Mouse (Mus musculus) embryonic facial prominence, embryonic 11.5 days (tissue): ENCODE data around the gene Inpp4b. TPM values are rescaled to one million over a fixed set of nuclear protein-coding genes. Genes with fewer than 3 reads are reported as not detected.

Source experiments
- ATAC-seq: fragments of 200-750 bp; cut with Nextera tagmentation; replicated peaks from 2 replicates; pipeline ENCODE4 v1.8.0; 2017; ENCODE audit warnings: low read depth; ENCODE audit not compliant: insufficient number of reproducible peaks, low FRiP score, low TSS enrichment
- DNase-seq: peaks from one replicate; pipeline ENCODE4 v3.0.0-alpha.2; 2015; ENCODE audit warnings: low spot score
- H3K27ac ChIP-seq: fragments of 300-500 bp; sonication (generic); replicated peaks from 2 replicates; pipeline ENCODE4 v1.5.1; 2014; ENCODE audit warnings: mild to moderate bottlenecking, low read depth, low read length, control low read depth
- H3K27me3 ChIP-seq: fragments of 300-500 bp; sonication (generic); 2 replicates; pipeline ENCODE4 v1.6.1; 2014; ENCODE audit warnings: mild to moderate bottlenecking, low read length, moderate library complexity, mixed read lengths; ENCODE audit not compliant: control insufficient read depth, insufficient read depth
- H3K36me3 ChIP-seq: fragments of 300-500 bp; sonication (generic); replicated peaks from 2 replicates; pipeline ENCODE4 v1.6.1; 2014; ENCODE audit warnings: low read depth, mild to moderate bottlenecking, low read length, moderate library complexity, mixed read lengths; ENCODE audit not compliant: control insufficient read depth, insufficient read depth
- H3K4me1 ChIP-seq: fragments of 300-500 bp; sonication (generic); 2 replicates; pipeline ENCODE4 v1.6.1; 2014; ENCODE audit warnings: low read length, mixed read lengths; ENCODE audit not compliant: control insufficient read depth, insufficient read depth
- H3K4me2 ChIP-seq: fragments of 300-500 bp; sonication (generic); 2 replicates; pipeline ENCODE4 v1.6.1; 2014; ENCODE audit warnings: low read depth, mild to moderate bottlenecking, control low read depth, low read length, moderate library complexity
- H3K4me3 ChIP-seq: fragments of 300-500 bp; sonication (generic); 2 replicates; pipeline ENCODE4 v1.5.1; 2014; ENCODE audit warnings: low read depth, low read length, control low read depth
- H3K9ac ChIP-seq: fragments of 300-500 bp; sonication (generic); replicated peaks from 2 replicates; pipeline ENCODE4 v1.6.1; 2014; ENCODE audit warnings: mild to moderate bottlenecking, control low read depth, low read length
- H3K9me3 ChIP-seq: fragments of 300-500 bp; sonication (generic); replicated peaks from 2 replicates; pipeline ENCODE4 v1.6.1; 2016; ENCODE audit warnings: mild to moderate bottlenecking, low read length, inconsistent platforms, mixed read lengths; ENCODE audit not compliant: control insufficient read depth
- WGBS: fragments of 180-500 bp; shearing (Covaris S2); extraction: QIAGEN DNeasy Blood & Tissue Kit; methylation state at CpG from one replicate; pipeline ENCODE4 v1.1.7; 2014; 5-methylcytosine and 5-hydroxymethylcytosine counted together
- polyA plus RNA-seq: library from polyadenylated mRNA; unstranded; fragments of >200 nt; fragmentation: Nextera tagmentation; extraction: Ambion mirVana; gene quantifications from 2 replicates; pipeline ENCODE4 v1.2.1, GENCODE M21; 2014

The Inpp4b gene
- polyA plus RNA-seq, 1 experiment from 2014 or later = 7.8 TPM

GRCm38 (mm10) chr8:81814742-81815141, 472.4 kb downstream of the Inpp4b start:
- Histone ChIP-seq H3K27ac (0 out of 2 replicates have a peak overlapping the region, but pooled peaks have one; percentile 7), H3K4me3 (no peak overlapping the region), H3K4me1 (no peaks in the 10 kb centered on the region), H3K36me3 (no peaks in the 10 kb centered on the region), H3K4me2 (no peak overlapping the region), H3K9ac (no peak overlapping the region), H3K27me3 (no peaks in the 10 kb centered on the region), H3K9me3 (no peaks in the 10 kb centered on the region)
- 27% methylated on average over 3 of the region's 3 CpGs for WGBS
- peak; percentile 21 for DNase-seq
- ATAC-seq = no peak

DNA sequence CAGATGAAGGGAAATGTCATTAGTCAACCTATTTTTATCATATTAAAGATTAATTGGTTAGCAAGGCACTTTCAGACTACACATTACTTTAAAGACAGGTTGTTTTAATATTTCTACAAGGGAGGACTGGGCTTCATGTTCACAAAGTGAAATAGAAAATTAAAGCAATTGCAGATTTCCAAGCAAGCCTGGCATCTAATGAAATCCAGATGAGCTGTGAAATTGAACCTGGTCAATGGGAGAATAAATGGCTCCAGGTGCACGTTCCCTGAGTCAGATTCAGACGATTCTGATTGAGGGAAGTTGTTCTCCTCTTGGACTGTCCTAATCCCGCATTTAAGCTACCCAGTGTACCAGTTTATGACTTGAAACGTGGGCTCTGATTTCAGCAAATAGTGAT, 473.2 kb downstream of the Inpp4b start:
- no peaks in the 10 kb centered on the region for H3K27me3 ChIP-seq
- ATAC-seq (no peak; the same call in 1 of the 2 replicates), DNase-seq (peak; percentile 94)
- H3K9me3 ChIP-seq = no peaks in the 10 kb centered on the region
- H3K4me2 ChIP-seq = no peak overlapping the region
- H3K9ac ChIP-seq = no peak overlapping the region
- no peaks in the 10 kb centered on the region for H3K4me1 ChIP-seq
- H3K4me3 ChIP-seq = no peak overlapping the region
- 30% methylated on average over 4 of the region's 4 CpGs for WGBS
- no peaks in the 10 kb centered on the region for H3K36me3 ChIP-seq
- H3K27ac ChIP-seq = no peak overlapping the region

- no peak for DNase-seq
- Histone ChIP-seq H3K9me3 (no peaks in the 10 kb centered on the region), H3K4me2 (no peak overlapping the region), H3K27me3 (no peaks in the 10 kb centered on the region), H3K27ac (no peak overlapping the region), H3K4me3 (no peak overlapping the region), H3K36me3 (no peaks in the 10 kb centered on the region), H3K4me1 (no peaks in the 10 kb centered on the region), H3K9ac (no peak overlapping the region)
- WGBS = 86% methylated on average over 1 of the region's 1 CpGs
- ATAC-seq = no peak
Observed at GRCm38 (mm10) chr8:81823121-81823520, 480.8 kb downstream of the Inpp4b start.

GRCm38 (mm10) chr8:81824975-81825374, 482.6 kb downstream of the Inpp4b start:
- H3K27ac ChIP-seq = no peak overlapping the region
- no peaks in the 10 kb centered on the region for H3K27me3 ChIP-seq
- H3K4me2 ChIP-seq = no peak overlapping the region
- 50% methylated on average over 2 of the region's 2 CpGs for WGBS
- ATAC-seq = no peak
- no peak overlapping the region for H3K9ac ChIP-seq
- H3K36me3 ChIP-seq = no peaks in the 10 kb centered on the region
- no peaks in the 10 kb centered on the region for H3K9me3 ChIP-seq
- no peak overlapping the region for H3K4me3 ChIP-seq
- H3K4me1 ChIP-seq = no peaks in the 10 kb centered on the region
- DNase-seq = no peak

DNA sequence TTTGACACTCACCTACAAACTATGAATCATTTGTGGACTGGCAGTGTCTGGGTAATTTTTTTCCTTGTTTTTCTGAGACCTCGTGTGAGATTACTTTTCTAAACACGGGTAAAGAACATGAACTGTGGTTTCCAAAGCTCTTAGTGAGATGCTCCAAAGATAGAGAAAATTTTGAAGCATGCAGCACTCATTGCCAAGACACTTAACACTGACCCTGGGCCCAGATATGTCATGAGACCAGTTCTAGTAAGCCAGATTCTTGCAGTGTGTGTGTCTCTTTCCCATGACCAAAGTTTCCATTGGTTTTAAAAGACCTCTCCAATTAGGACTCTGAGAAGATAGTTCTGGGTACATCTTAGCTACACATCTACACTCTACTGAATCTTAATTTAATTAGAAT, 484.1 kb downstream of the Inpp4b start:
- Histone ChIP-seq H3K36me3 (no peaks in the 10 kb centered on the region), H3K9ac (no peak overlapping the region), H3K4me2 (no peak overlapping the region), H3K4me1 (no peaks in the 10 kb centered on the region), H3K27ac (no peak overlapping the region), H3K27me3 (no peaks in the 10 kb centered on the region), H3K4me3 (no peak overlapping the region), H3K9me3 (no peaks in the 10 kb centered on the region)
- whole genome bisulfite sequencing = 79% methylated on average over 2 of the region's 2 CpGs
- no peak for DNase-seq
- ATAC-seq = no peak

DNA sequence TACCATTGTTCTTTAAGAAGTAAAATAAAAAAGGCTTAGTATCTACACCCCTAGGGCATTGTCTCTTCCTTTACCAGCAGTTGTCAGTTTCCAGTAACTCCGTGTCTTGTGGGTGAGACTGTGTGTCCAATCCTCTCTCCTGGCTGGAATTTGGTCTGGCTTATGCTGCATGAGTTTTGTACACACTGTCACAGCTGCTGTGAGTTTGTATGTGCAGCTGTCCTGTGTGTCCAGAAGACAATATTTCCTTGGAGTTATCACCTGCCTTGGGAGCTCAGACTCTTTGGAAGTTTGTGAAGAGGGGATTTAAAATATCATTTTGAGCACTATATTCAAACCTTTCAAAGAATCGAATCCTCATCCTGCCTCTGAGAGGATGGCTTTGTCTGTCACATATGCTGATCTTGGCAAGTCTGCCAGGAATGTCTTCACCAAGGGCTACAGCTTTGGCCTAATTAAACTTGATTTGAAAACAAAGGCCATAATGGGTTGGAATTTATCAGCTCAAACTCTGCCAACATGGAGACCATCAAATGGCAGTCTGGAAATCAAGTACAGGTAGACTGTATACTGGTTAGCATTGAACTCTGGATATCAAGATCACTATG, 485.1 kb downstream of the Inpp4b start:
- Histone ChIP-seq H3K36me3 (no peaks in the 10 kb centered on the region), H3K4me3 (no peak overlapping the region), H3K9ac (no peak overlapping the region), H3K27me3 (no peaks in the 10 kb centered on the region), H3K4me1 (no peaks in the 10 kb centered on the region), H3K9me3 (no peaks in the 10 kb centered on the region), H3K27ac (no peak overlapping the region), H3K4me2 (no peak overlapping the region)
- ATAC-seq (no peak), DNase-seq (no peak)
- 79% methylated on average over 2 of the region's 2 CpGs for WGBS

DNA sequence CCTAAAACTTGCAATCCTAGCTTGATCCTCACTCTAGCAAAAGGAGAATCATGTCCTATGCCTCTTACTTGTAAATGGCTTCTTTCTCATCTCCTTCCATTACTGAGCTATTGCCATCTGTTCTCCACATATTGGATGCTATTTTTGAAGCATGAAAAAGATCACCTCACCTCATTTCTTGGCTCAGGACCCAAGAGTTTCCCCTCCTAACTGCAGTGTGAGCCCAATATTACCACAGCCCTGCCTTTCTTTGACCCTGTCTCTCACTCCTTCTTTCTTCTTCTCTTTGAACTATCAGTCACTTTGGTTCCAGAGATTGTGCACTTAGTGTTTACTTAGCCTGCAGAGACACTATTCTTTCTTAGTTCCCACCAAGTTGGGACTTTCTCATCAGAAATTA, 489.1 kb downstream of the Inpp4b start:
- Histone ChIP-seq H3K4me1 (no peaks in the 10 kb centered on the region), H3K36me3 (no peaks in the 10 kb centered on the region), H3K27me3 (no peaks in the 10 kb centered on the region), H3K4me3 (no peak overlapping the region), H3K9ac (no peak overlapping the region), H3K27ac (no peak overlapping the region), H3K4me2 (no peak overlapping the region), H3K9me3 (no peaks in the 10 kb centered on the region)
- DNase-seq = no peak
- ATAC-seq = no peak

DNA sequence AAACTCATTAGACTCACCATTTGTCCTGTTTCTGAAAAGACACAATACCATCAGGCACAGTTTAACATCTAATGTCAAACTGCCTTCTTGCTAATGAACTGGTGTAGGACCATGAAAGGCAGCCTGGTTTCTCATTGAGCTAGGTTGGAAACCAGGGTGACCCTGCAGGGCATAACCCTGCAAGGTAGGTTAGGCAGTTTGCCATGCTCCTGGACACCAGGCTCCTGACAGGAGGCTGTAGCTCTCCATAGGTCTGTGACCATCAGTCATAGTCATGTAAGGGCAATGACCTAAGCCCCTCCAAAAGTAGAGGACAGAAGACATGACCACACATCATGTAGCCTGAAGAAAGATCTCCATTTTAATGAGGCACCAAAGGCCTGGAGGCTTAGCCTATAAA, 491.5 kb downstream of the Inpp4b start:
- no peak overlapping the region for H3K27ac ChIP-seq
- H3K4me1 ChIP-seq = no peaks in the 10 kb centered on the region
- no peaks in the 10 kb centered on the region for H3K9me3 ChIP-seq
- no peaks in the 10 kb centered on the region for H3K36me3 ChIP-seq
- no peak overlapping the region for H3K4me2 ChIP-seq
- no peak overlapping the region for H3K4me3 ChIP-seq
- H3K27me3 ChIP-seq = no peaks in the 10 kb centered on the region
- ATAC-seq (no peak), DNase-seq (no peak)
- H3K9ac ChIP-seq = no peak overlapping the region
